Mouse (Mus musculus) kidney, adult 2 months (tissue): ENCODE measurements around the gene Scgb1b17. TPM values are rescaled to one million over a fixed set of nuclear protein-coding genes. Genes with fewer than 3 reads are reported as not detected.
"Not testable (repeated sequence)": the region's sequence is repeated elsewhere in the genome, so short reads cannot be mapped to it uniquely, and the experiment has no call there.

Experiments used
- DNase-seq: peaks from one replicate; pipeline ENCODE4 v3.0.0; 2021
- H3K27ac ChIP-seq: fragments of 200-500 bp; 2 replicates; pipeline ENCODE4 v1.5.1; 2012; ENCODE audit warnings: low read depth, low read length, control low read depth, inconsistent platforms; ENCODE audit not compliant: insufficient read depth
- H3K27me3 ChIP-seq: fragments of 200-500 bp; replicated peaks from 2 replicates; pipeline ENCODE4 v1.6.1; 2012; ENCODE audit warnings: mild to moderate bottlenecking, moderate library complexity, low read length, inconsistent platforms; ENCODE audit not compliant: control insufficient read depth, insufficient read depth
- H3K36me3 ChIP-seq: fragments of 200-500 bp; 2 replicates; pipeline ENCODE4 v1.6.1; 2012; ENCODE audit warnings: mild to moderate bottlenecking, moderate library complexity, low read length, inconsistent platforms; ENCODE audit not compliant: control insufficient read depth, insufficient read depth
- H3K4me1 ChIP-seq: fragments of 200-500 bp; 2 replicates; pipeline ENCODE4 v1.6.1; 2011; ENCODE audit warnings: low read length; ENCODE audit not compliant: control insufficient read depth, insufficient read depth
- H3K4me3 ChIP-seq: fragments of 200-500 bp; 2 replicates; pipeline ENCODE4 v1.5.1; 2011; ENCODE audit warnings: mild to moderate bottlenecking, low read depth, low read length, control low read depth; ENCODE audit not compliant: insufficient read depth
- polyA plus RNA-seq: library from polyadenylated mRNA; depleted of rRNA; stranded (reverse); fragments of >200 nt; gene quantifications from 2 replicates; pipeline ENCODE4 v1.2.3, GENCODE M21; 2012; rRNA removed

Gene Scgb1b17
- not detected in 2 replicates for polyA plus RNA-seq

GRCm38 (mm10) chr7:33063149-33063548 lies at the start of gene Scgb1b17:
Gene Scgb1b17 (plus strand): TSS chr7:33063449.
- H3K4me3 ChIP-seq = not testable (repeated sequence)

DNA sequence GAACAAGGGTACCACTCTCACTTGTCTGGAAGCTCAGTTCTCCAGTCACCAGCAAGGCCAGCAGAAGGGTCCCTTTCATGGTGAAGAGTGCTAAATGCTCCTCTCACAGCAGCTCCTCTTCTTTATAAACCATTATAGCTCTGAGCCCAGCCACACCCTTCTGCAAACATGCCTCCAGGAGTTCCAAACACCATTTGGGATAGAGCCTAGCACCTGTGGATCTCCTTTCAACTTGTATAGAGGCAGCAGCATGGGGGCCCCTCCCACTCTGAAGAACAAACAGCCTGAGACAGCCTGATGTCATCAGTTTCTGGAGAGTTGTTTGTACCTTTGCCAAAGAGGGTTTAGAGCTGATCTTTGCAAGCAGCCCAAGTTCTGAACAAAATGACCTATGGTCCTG lies 6.8 kb upstream of the Scgb1b17 start, which contains the start of gene Scgb2b17:
Scgb2b17 (minus strand) TSS at position 101 of the 400 bp plus-strand sequence.
- not testable (repeated sequence) for H3K4me1 ChIP-seq, H3K27me3 ChIP-seq, H3K27ac ChIP-seq, DNase-seq, H3K4me3 ChIP-seq, H3K36me3 ChIP-seq

More at GRCm38 (mm10) chr7:33063149-33063548, at the start of gene Scgb1b17:
- DNase-seq, H3K36me3 ChIP-seq, H3K27ac ChIP-seq, H3K4me1 ChIP-seq, H3K27me3 ChIP-seq: not testable (repeated sequence)

Other genes starting within 250 kb of the Scgb1b17 start
- not detected in 2 replicates for gene Scgb2b15, start 233.8 kb upstream of the Scgb1b17 start, polyA plus RNA-seq
- not detected in 2 replicates for gene Scgb1b15, start 226.9 kb upstream of the Scgb1b17 start, polyA plus RNA-seq
- gene Scgb2b17, start 6.9 kb upstream of the Scgb1b17 start, polyA plus RNA-seq = not detected in 2 replicates
- not detected in 2 replicates for gene Scgb2b18, start 110.4 kb downstream of the Scgb1b17 start, polyA plus RNA-seq
- not detected in 2 replicates for gene Scgb1b18, start 122.1 kb downstream of the Scgb1b17 start, polyA plus RNA-seq
- not detected in 2 replicates for gene Scgb2b19, start 216.9 kb downstream of the Scgb1b17 start, polyA plus RNA-seq
- gene Scgb1b19, start 223.8 kb downstream of the Scgb1b17 start, polyA plus RNA-seq = not detected in 2 replicates